Mouse (Mus musculus) heart, adult 9 months (tissue): ENCODE measurements around the gene Itpr1.
A peak's percentile ranks its signal among the peaks of the same experiment; 100 is the strongest.

ENCODE experiments used
- DNase-seq, 2 experiments: peaks; one replicate each; pipeline ENCODE4 v3.0.0; 2022; ENCODE audit warnings: low spot score in 2 of 2

Itpr1 gene

GRCm38 (mm10) chr6:108390624-108391324 is 177.9 kb downstream of the Itpr1 start:
- DNase-seq: peak; percentile 71 to 78

DNA sequence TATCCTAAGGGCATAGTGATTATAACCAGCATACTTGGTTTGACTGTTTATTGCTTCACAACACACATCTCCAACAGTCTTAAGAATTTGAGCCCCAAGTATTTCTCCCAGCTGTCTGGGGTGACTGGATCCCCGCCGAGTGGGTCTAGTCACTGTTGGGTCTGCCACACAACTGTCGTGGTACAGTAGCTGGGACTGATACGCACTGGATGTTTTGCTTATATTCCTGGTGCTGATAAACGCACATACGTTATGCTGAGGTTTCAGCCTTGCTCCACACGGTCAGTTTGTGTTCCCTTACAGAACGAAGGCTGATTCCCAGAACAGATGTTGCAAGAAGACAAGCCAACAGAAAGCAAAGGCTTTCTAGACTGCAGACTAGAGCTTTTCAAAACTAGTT is 180.2 kb downstream of the Itpr1 start:
- DNase-seq: no peak

- DNase-seq: no peak
These were observed 185.1 kb downstream of the Itpr1 start for GRCm38 (mm10) chr6:108397956-108398355.

GRCm38 (mm10) chr6:108401412-108401955 is 188.6 kb downstream of the Itpr1 start:
- no peak for DNase-seq

- DNase-seq: no peak
These were observed 191.8 kb downstream of the Itpr1 start for GRCm38 (mm10) chr6:108404736-108405135.

- DNase-seq: peak; percentile 35 to 41
These were observed 195.2 kb downstream of the Itpr1 start for GRCm38 (mm10) chr6:108408053-108408452.

DNA sequence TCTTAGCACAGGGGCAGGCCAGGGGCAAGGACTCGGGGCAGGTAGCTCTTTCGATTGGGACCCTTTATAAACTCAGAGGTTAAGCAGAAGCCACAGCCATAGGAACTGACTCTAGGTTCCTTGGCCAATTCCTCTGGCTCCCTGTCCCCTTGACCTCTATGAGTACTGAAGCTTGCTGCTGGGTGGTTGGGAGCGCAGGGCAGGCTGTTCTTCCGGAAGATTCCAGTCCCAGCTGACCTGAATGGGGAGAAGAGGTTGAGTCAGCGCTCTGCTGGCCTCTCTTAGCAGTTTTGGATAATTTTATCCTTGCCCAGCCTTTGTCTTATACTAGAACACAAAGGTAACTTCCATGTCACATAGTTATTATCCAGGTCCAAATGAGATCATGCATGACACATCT is 195.8 kb downstream of the Itpr1 start:
- no peak for DNase-seq

DNA sequence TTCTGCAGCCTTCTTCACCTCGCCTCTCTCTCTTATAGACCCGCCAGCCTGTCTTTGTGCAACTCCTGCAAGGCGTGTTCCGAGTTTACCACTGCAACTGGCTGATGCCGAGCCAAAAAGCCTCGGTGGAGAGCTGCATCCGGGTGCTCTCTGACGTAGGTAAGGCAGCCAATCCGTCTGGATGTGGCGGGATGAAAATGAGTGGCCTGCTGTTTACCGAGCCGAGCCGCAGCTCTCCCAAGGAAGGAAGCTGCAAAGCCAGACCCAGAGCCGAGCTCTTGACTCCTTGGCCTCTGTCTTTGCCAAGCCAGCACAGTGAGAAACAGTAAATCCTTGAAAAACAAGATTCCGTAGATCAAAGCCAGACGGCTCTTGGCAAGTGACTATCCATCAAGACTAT is 197.9 kb downstream of the Itpr1 start:
- DNase-seq: peak; percentile 35 to 52

- no peak for DNase-seq
These were observed 198.3 kb downstream of the Itpr1 start for GRCm38 (mm10) chr6:108411201-108411600.

GRCm38 (mm10) chr6:108413006-108413405 is 200.1 kb downstream of the Itpr1 start:
- no peak for DNase-seq

GRCm38 (mm10) chr6:108413593-108413992 is 200.7 kb downstream of the Itpr1 start:
- no peak for DNase-seq

DNA sequence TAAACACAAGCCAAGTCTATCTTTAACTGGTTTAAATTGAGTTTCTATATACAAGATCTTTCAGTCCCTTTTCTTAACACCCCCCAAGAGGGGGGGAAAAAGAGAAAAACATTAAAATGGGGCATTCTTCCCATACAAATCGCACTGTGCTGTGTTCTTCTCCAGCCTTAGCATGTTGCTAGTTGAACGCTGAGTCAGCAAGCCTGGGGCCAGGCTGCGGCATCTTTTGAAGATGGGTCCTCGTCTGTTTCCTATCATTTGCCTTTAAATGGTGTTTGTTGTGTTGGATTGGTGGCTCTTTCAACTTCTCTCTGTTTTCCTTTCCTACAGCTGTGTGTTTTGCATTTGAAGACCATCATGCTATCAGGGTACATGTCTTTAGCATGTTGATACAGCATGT is 203.0 kb downstream of the Itpr1 start:
- DNase-seq: no peak

- DNase-seq: peak in 1 of 2 experiments; percentile 42
These were observed 204.6 kb downstream of the Itpr1 start for GRCm38 (mm10) chr6:108417508-108417907.

- no peak for DNase-seq
These were observed 205.3 kb downstream of the Itpr1 start for GRCm38 (mm10) chr6:108418218-108418617.

GRCm38 (mm10) chr6:108424749-108425584 is 212.1 kb downstream of the Itpr1 start:
- DNase-seq: peak in 1 of 2 experiments; percentile 56

DNA sequence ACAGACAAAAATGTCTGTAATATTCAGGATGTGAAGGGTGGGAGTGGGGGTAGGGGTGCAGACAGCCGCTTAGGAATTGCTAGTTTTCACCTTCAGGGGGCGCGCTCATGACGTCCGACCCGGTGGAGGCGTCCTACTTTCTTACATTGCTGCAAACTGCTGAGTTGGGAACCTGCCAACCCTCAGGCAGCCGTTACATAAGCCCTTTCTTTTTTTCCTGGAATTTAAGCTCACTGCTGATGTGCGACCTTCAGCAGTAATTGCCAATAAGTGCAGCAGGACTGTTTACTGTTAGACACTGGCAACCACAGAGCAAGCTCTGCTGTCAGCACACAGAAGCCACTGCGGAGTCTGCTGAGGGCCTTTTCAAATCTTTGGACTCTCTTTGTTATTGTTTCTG is 213.9 kb downstream of the Itpr1 start:
- DNase-seq: peak; percentile 93

- no peak for DNase-seq
These were observed 215.5 kb downstream of the Itpr1 start for GRCm38 (mm10) chr6:108428383-108428782.

DNA sequence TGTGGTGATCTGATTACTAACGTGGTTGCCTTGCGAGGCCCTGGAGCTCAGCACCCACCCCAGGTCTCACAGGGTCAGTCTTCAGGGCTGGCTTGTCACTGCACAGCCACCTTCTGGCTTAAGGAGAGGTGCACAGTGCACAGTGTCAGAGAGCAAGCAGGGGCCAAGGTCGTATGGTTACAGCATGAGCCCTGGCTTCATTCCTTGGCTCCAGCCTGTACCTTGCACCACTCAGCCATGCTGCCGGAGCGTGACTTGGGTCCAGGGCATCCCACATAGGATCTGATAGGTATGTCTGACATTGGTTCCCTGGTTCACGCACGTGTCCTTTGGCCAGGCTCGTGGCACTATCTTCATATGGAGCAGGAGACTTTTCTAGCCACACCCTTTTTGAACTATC is 217.1 kb downstream of the Itpr1 start:
- DNase-seq: no peak

GRCm38 (mm10) chr6:108431193-108431592 is 218.3 kb downstream of the Itpr1 start:
- no peak for DNase-seq

GRCm38 (mm10) chr6:108432836-108433235 is 219.9 kb downstream of the Itpr1 start:
- DNase-seq: no peak

GRCm38 (mm10) chr6:108434816-108435215 is 221.9 kb downstream of the Itpr1 start:
- no peak for DNase-seq

DNA sequence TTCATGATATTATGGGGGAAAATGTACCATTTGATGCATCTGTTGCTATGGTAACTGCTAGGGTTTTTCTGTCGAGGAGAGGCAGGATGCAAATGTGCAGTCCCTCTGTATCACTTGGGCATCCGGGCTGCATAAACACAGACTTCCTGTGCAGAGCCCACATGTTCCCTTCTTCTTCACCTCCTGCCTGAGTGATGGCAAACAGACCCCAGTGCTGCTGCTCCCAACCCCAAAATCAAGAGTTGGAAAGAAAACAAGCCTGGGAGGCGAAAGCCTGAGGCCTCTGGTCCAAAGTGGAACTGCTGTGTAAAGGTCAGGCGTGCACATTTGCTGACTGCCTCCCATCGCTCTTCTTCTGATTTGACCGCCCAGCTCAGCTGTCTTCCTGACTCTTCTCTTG is 222.6 kb downstream of the Itpr1 start:
- no peak for DNase-seq

DNA sequence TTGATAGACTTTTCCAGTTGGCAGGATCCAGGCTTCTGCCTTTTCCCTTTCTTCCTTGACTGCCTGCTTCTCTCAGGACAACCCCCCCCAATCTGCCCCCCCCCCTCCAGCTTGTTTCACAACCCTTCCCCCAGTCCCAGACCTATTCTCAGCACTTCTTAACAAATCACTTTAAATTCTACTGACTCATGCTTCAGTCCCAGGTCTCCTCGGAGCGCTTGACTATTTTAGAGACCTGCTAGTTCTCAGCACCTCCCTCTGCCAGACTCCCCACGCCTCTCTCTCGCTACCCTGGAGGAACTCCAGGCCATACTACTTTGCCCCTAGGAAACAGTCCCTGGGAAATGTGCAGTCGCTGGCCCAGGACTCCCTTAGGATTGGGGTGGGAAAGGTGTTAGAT is 223.7 kb downstream of the Itpr1 start:
- no peak for DNase-seq
